Mouse (Mus musculus) CD8-positive naive resting alpha-beta T cell, adult 2 months (primary cell): ENCODE data around the gene Kcnk2.

Experiments
- DNase-seq, 2 experiments: peaks; one replicate each; pipeline ENCODE4 v3.0.0; 2022; ENCODE audit warnings: low read depth in 2 of 2, low spot score in 2 of 2

Kcnk2 gene

GRCm38 (mm10) chr1:189402223-189402943, at the start of gene Kcnk2:
TSS of gene Kcnk2 (minus strand) at chr1:189402273.
- DNase-seq, result no peak

DNA sequence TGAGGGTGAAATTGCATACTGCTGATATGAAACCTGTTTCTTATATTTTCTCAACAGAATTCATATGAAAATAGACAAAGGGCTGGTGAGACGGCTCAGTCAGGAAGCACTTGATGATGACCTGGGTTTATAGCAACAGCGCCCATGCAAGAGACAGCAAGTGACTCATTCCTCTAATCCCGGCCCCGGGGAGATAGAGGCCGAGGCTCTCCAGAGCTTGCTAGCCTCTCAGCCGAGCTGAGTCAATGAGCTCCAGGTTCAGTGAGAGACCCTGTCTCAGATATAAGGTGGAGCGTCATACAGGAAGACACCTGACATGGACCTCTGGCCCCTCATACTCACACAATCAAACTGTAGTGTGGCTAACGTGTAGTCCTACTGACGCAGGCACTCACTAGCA, 38.7 kb upstream of the Kcnk2 start:
- no peak for DNase-seq

DNA sequence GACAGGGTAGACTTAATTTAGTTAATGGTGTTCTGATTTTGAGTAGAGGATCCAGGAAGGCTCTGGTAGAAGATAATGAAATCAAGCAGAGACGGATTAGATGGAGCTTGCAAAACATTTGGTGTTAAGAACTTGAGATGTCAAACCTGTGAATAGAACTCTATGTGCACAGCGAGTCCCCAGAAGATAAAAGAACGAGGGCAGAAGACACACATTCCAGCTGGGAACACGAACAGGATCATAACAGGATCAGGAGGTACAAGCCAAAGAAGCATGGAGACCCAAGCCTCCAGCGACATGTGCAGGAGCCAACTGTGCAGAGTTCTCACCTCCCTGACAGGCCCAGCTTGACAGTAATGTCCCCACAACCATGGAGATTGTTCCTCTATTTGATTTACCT, 35.1 kb upstream of the Kcnk2 start:
- DNase-seq, result no peak

- no peak for DNase-seq
Observed at GRCm38 (mm10) chr1:189435452-189435851, 33.4 kb upstream of the Kcnk2 start.

DNA sequence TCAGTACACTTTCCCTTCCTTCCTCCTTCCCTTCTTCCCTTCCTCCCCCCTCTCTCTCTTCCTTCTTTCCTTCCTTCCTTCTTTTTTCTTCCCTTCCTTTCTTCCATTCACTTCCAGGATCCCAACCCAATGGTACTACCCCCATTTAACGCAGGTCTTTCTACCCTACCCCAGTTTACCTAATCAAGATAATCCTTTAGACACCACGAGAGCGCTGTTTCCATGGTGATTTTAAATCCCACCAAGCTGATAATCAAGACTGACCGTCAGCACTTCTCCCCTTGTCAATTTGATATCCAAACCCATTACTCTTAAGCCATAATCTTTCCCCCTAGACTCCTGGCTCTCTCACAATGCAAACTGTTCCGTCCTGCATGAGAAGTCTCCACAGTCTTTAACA, 29.4 kb upstream of the Kcnk2 start:
- no peak for DNase-seq

DNA sequence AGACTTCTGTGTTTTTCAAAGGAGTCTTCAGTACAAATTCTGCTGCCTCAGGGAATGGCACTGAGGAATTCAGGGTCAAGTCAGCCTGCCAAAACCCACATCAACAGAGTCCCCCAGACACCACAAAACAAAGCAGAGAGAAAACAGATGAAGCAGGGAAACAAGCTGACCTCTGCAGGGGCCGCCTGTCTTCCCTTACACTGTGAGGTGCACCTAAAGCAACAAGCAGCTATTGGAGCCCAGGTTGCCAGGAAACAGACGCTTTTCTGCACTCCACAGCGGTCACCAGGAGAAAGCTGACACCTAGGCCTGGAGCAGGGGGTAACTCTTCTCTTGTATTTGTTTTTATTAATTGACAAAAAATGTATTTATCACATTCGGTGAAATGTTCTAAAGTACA, 28.5 kb upstream of the Kcnk2 start:
- no peak for DNase-seq

DNA sequence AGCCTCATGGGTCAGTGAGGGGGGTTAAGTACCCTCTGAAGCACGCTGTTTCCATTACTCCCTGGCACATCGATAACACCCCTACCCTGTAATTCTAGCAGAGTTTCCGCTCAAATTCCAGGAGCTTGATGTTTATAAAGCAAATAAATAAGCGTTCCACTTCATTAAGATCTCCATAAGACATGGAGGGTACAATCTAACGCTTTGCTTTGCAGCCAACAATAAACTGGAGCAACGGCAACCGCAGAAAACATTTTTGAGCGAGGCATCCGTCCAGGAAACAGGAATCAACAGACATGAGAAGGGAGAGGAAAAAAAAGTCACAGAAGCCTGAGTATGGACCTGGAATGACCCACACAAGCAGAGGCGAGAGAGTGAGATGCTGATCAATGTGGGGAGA, 27.5 kb upstream of the Kcnk2 start:
- DNase-seq, result no peak

DNA sequence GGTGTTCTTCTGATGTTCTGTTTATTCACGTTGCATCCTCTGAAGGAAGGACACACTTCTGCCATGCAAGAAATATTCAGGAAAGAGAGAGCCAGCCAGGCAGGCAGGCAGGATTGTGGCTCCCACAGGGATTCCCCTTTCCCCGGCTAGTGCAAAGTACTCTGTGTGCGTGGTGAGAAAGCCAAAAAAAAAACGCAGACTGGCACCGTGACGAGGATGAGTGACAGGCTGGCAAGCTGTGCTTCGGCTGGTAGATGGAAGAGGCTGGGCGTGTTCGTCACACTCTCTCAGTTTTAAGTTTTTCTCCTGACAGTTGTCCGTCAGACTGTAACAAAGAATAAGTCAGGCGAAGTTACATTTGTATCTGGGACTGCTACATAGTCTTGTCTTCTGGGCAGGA, 24.2 kb upstream of the Kcnk2 start:
- DNase-seq, result no peak

- DNase-seq, result no peak
Observed at GRCm38 (mm10) chr1:189419914-189420313, 17.8 kb upstream of the Kcnk2 start.

- no peak for DNase-seq
Observed at GRCm38 (mm10) chr1:189409906-189410305, 7.8 kb upstream of the Kcnk2 start.

DNA sequence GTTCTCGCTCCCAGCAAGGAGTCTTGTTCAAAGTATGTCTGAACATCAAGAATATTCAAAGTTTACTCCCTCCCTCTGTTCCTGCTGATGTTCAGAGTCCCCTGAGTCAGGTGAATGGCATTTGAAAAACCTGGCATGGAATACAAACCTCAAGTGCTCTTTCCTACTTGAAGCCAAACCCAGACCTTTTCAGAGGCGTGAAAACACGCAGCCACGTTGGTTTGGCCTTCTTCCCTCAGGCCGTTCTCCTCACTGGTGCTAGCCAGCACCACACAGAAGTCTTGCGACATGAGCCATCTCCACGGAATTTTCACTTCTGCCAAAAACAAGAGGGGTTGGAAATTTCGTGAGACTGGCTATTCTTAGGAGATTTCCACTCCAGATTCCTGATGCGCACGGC, 3.1 kb upstream of the Kcnk2 start:
- DNase-seq, result no peak

DNA sequence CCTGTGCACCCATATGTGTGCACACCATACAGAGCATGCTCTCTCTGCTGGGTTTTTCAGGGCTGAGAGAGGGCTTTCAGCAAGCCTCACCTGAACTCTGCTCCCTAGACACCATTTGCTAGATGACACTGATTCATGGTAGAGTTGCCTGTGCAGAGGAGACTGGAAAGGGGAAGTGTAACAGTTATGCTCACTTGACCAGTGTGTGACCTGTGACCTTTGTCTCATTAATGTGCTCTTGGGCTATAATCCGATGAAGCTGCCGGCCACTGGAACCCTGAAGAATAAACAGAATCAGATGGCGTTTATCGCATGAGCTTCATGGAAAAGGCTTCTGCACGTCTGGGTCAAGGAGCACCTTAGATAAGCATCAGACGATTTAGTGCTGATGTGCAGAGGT, 1.5 kb upstream of the Kcnk2 start:
- DNase-seq, result no peak

DNA sequence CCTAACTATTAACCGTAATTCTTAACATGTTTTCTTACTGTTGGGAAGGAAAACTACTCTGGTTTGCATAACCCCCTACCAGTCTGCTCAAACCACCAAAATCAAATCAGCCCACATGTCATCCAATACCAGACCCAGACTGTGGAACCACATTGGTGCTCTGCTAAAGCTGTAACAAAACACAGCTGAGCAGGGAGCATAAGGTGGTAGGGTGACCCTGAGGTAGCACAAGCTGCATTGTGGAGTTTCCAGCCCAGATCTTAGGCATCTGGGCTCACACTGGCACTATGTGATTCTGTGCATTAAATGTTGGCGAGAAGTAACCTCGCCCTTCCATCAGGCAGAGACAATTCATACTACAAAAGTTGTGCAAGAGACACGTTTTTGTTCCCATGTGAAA, 1.1 kb upstream of the Kcnk2 start:
- DNase-seq, result no peak

GRCm38 (mm10) chr1:189386848-189387247, 15.2 kb downstream of the Kcnk2 start:
- no peak for DNase-seq

DNA sequence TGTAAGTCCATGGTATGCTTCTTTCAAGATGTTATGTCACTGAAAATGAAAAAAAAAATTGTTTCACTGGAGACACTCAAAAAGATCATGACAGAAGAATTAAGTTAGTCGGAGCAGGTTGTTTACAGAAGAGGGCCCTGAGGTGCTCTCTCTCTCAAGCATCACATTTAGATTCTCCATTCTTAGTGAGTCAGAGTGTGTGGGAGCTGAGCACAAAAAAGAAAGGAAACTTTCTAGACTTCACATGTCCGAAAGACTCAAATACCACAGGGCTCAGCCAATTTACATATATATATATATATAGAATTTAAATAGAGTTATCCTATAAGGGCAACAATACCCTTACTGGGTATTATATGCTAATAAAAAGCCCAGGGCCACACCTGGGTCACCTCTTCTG, 15.9 kb downstream of the Kcnk2 start:
- DNase-seq, result no peak

DNA sequence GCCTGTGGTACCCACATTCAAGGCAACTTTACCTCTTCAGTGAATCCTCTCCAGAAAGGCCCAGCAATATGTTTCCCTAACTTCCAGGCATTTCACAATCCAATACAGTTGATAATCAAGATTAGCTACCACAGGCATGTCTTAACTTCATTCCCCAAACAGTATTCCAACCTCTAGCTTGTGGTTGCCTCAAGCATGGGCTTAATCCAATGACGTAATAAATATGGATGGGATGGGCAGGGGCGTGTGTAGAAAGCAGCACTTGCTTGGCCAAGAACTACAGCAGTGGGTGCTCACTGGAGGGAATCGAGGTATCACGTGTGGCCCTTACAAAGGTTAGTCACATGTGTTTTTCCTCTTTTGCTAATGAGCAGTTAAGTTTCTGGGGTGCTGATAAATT, 34.4 kb downstream of the Kcnk2 start:
- no peak for DNase-seq

DNA sequence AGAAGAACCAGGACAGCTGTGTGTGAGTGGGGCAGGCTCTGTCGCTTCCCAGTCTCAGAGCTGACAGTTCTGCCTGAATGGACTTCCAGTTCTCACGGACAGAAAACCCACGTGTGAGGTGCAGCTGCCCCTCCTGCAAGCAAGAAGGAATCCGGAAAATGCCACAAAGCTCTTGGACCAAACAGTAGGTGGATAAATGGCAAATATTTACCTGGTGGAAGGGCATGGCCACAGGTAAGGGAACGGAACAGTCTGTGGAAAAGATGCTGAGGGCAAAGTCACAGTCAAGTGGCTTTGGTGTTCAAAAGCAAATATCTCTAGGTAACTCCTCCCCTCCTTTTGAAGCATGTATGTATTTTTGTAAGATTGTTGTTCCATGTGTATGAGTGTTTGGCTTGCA, 37.9 kb downstream of the Kcnk2 start:
- no peak for DNase-seq

DNA sequence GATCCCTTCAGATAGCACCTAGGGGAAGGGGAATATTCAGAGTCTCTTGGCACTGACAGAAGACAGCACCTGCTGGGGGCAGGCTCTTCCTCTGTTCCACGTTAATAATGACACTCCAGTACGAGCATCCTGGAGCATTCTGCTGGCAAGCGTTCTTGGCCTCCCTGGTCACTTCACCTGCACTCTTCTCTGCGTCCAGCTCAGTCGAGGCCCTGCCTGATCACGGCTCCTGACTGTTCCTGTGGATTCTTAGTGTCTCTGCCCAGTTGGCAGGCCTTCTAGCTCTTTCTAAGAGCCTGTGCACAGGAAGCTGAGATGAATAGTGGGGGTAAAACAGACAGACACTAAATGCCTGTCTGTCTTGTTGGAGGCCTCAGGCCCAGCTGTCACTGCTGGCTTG, 39.5 kb downstream of the Kcnk2 start:
- DNase-seq, result no peak

- DNase-seq, result no peak
Observed at GRCm38 (mm10) chr1:189359699-189360098, 42.4 kb downstream of the Kcnk2 start.

DNA sequence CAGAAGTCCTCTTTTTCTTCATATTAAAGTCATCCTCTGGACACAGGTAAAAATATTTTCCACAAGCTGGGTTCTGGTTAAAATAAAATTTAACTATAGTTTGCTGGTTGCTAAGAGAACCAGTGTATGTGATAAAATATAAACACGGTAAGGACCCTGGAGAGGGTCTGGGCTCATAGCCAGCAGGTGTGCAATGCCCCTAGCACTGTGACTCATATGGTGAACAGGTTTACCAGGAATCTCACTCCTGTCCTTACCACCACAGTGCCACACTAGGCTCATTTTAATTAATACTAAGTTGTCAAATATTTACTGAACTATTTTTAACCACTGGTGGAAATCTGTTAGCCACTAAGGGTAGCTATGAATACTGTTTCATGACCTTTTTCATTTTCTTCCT, 48.2 kb downstream of the Kcnk2 start:
- DNase-seq, result no peak

DNA sequence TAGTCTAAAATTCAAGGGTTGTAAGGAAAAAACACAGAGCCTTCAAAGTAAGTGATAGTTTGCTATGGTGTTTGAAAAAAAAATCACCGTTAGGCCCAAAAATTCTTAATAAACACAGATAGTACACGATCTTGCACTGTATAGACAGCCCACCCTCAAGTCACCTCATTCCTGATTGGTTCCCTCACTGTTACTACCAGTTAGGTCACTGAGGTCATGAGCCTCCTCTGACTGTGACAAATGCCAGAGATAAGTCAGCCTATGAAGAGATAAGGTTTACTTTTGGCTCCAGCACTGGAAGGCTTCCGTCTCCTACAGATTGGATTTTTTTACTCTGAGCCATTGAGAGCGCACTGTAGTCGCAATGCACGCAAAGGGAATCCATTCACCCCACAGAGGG, 50.3 kb downstream of the Kcnk2 start:
- DNase-seq, result no peak

DNA sequence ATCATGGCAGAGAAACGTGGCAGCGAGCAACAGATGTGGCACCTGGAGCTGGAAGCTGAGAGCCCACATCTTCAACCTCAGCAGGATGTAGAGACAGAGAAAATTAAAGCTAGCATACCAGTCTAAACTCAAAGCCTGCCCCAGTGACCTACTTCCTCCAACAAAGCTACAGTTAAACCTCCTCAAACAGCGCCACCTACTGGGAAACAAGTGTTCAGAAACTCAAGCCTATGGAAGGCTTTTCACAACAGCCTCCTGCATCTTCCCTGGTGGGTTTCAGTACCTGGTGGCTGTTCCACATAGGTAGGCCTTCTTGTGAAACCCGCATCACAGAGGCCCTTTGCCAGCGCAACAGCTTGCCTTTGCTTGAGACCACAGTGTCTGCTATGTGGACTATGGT, 52.9 kb downstream of the Kcnk2 start:
- no peak for DNase-seq

DNA sequence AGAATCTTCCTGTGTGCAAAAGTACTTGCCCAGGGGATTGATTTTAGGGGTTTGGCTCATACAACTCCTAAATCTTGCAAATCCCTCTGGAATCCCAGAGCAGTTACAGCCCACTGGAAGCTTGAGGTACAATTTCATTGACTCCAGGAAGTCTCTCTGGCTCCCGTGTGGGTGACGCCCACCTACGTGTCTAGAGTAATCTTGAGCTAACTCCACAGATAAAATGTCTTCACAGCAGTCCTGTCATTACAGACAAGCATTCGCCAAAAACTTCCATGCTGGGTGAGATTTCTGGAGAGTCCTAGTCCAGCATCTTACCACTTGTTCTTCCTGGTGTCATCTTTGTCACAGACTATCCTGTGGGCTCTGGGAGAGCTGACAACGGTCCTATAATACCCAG, 56.9 kb downstream of the Kcnk2 start:
- DNase-seq, result no peak
